Mouse (Mus musculus) heart, embryonic 14.5 days (tissue): ENCODE data around the gene Ube2cbp. TPM values are rescaled to one million over a fixed set of nuclear protein-coding genes. Genes with fewer than 3 reads are reported as not detected.

ENCODE experiments used
- ATAC-seq: fragments of 200-750 bp; cut with Nextera tagmentation; 2 replicates; pipeline ENCODE4 v1.8.0; 2017; ENCODE audit warnings: low read depth, moderate TSS enrichment; ENCODE audit not compliant: insufficient number of reproducible peaks, insufficient read depth, low FRiP score
- H3K27ac ChIP-seq, 2 experiments: fragments of 200-500 bp in 1 of 2; fragments of 300-500 bp in 1 of 2; sonication (generic) in 1 of 2; replicated peaks in 1 of 2; 2 replicates each; pipeline ENCODE4 v1.5.1; 2012 to 2014; ENCODE audit warnings: low read depth in 2 of 2, low read length in 2 of 2, control low read depth in 1 of 2, mild to moderate bottlenecking in 1 of 2, mixed read lengths in 1 of 2; ENCODE audit not compliant: control insufficient read depth in 1 of 2, insufficient read depth in 1 of 2
- H3K27me3 ChIP-seq: fragments of 300-500 bp; sonication (generic); 2 replicates; pipeline ENCODE4 v1.6.1; 2014; ENCODE audit warnings: mild to moderate bottlenecking, low read length, control low read depth; ENCODE audit not compliant: control insufficient read depth, insufficient read depth
- H3K36me3 ChIP-seq: fragments of 300-500 bp; sonication (generic); 2 replicates; pipeline ENCODE4 v1.6.1; 2014; ENCODE audit warnings: mild to moderate bottlenecking, control low read depth, low read length, mixed read lengths; ENCODE audit not compliant: control insufficient read depth, insufficient read depth
- H3K4me1 ChIP-seq, 2 experiments: fragments of 200-500 bp in 1 of 2; fragments of 300-500 bp in 1 of 2; sonication (generic) in 1 of 2; 2 replicates each; pipeline ENCODE4 v1.6.1; 2012 to 2014; ENCODE audit warnings: low read length in 2 of 2, control low read depth in 1 of 2, mixed read lengths in 1 of 2; ENCODE audit not compliant: control insufficient read depth in 2 of 2, insufficient read depth in 2 of 2
- H3K4me2 ChIP-seq: fragments of 300-500 bp; sonication (generic); 2 replicates; pipeline ENCODE4 v1.6.1; 2014; ENCODE audit warnings: mild to moderate bottlenecking, low read length
- H3K4me3 ChIP-seq, 2 experiments: fragments of 200-500 bp in 1 of 2; fragments of 300-500 bp in 1 of 2; sonication (generic) in 1 of 2; 2 replicates each; pipeline ENCODE4 v1.5.1; 2012 to 2014; ENCODE audit warnings: low read length in 2 of 2, mild to moderate bottlenecking in 2 of 2, control low read depth in 1 of 2, low read depth in 1 of 2, moderate library complexity in 1 of 2; ENCODE audit not compliant: control insufficient read depth in 1 of 2, insufficient read depth in 1 of 2
- H3K9ac ChIP-seq: fragments of 300-500 bp; sonication (generic); 2 replicates; pipeline ENCODE4 v1.6.1; 2014; ENCODE audit warnings: mild to moderate bottlenecking, low read length
- H3K9me3 ChIP-seq: fragments of 300-500 bp; sonication (generic); 2 replicates; pipeline ENCODE4 v1.6.1; 2016; ENCODE audit warnings: low read length, control low read depth; ENCODE audit not compliant: control insufficient read depth
- WGBS: fragments of 180-500 bp; shearing (Covaris S2); extraction: QIAGEN DNeasy Blood & Tissue Kit; methylation state at CpG from one replicate; pipeline ENCODE4 v1.1.7; 2014; 5-methylcytosine and 5-hydroxymethylcytosine counted together
- polyA plus RNA-seq: library from polyadenylated mRNA; unstranded; fragments of >200 nt; fragmentation: Nextera tagmentation; extraction: Ambion mirVana; gene quantifications from 2 replicates; pipeline ENCODE4 v1.2.1, GENCODE M21; 2014

Gene Ube2cbp
- polyA plus RNA-seq, 1 experiment from 2014 or later, result 4.6 TPM

DNA sequence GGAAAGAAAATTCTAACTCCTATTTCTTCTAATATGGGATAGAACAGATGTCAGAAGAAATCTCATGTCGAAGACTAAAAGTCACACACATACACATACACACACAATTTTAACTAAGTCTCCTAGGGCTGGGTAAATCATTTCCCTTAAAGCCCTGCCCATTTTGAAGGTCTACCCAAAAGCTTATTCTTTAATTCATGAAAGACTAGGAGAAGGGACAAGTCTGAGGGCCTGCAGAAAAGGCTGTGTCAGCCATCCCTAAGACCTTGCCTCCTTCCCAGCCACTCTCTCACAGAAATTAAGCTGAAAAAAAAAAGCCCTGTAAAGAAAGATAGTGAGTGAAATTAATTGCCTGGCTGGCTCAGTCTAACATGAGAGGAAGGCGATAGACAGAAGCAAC, 128.0 kb downstream of the Ube2cbp start:
- Histone ChIP-seq H3K27me3 (no peaks in the 10 kb centered on the region), H3K9ac (no peak overlapping the region), H3K4me2 (no peak overlapping the region), H3K27ac (no peak overlapping the region), H3K36me3 (no peaks in the 10 kb centered on the region), H3K9me3 (no peaks in the 10 kb centered on the region), H3K4me3 (no peak overlapping the region), H3K4me1 (no peaks in the 10 kb centered on the region)
- WGBS, result 87% methylated on average over 2 of the region's 2 CpGs
- no peak for ATAC-seq

DNA sequence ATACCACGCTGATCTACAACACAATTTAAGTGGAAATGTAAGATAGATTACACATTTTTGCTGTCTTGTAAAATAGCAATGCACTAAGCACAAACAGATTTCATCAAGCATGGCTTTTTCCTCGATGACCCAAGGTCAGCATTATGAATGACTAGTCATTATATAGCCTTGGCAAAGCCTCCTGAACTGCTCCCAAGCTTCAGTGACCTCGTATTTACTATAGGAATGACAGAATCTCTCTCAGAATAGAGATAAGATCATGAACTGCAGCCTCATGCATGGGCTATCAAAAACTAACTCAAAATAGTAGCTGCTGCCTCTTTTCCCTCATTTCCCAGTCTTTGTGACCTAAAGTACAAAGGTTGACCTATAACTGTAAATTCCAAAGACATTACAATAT, 128.4 kb downstream of the Ube2cbp start:
- no peak overlapping the region for H3K27ac ChIP-seq

DNA sequence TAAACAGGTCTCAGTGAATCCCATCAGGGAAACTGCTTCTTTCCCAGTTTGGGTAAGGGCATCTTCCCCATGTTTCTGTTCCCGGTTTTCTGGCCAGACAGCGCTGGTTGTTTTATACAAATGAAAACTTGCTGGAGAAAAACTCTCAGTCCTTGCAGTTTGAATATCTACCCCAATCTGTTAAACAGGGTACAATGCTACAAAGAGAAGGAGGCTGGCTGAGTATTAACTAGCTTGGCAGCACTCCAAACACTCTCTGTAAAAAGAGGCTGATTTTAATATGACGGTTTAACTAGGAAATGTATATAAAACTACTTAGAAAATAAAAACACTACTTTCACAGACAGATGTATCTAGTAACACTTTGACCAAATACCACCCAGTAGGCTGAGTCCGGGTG, 129.2 kb downstream of the Ube2cbp start:
- Histone ChIP-seq H3K4me2 (no peak overlapping the region), H3K4me3 (no peak overlapping the region), H3K4me1 (no peaks in the 10 kb centered on the region), H3K27me3 (no peaks in the 10 kb centered on the region), H3K27ac (no peak overlapping the region), H3K9me3 (no peaks in the 10 kb centered on the region), H3K9ac (no peak overlapping the region), H3K36me3 (no peaks in the 10 kb centered on the region)
- 70% methylated on average over 4 of the region's 4 CpGs for WGBS
- ATAC-seq, result no peak

More for the DNA sequence above, 128.4 kb downstream of the Ube2cbp start:
- Histone ChIP-seq H3K4me2 (no peak overlapping the region), H3K4me3 (no peak overlapping the region), H3K9me3 (no peaks in the 10 kb centered on the region), H3K4me1 (no peaks in the 10 kb centered on the region), H3K9ac (no peak overlapping the region), H3K27me3 (no peaks in the 10 kb centered on the region), H3K36me3 (no peaks in the 10 kb centered on the region)
- ATAC-seq, result no peak
- WGBS, result 68% methylated on average over 3 of the region's 3 CpGs

DNA sequence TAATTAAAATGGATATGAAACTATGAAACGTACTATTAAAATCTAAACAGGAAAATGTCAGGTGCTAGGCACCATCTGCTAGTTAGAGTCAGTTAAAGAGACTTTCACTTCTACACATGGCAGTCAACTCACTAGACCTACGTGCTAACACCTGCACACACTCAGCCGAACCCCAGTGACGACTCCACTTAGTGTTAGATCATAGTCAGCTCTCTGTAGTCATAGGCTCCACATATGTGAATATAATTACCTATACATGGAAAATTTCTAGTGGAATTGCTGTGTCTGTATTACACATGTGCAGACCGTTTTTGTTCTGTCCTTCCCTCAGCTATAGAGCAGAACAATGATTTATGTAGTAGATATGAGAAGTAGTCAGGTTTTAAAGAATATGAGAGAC, 130.4 kb downstream of the Ube2cbp start:
- no peaks in the 10 kb centered on the region for H3K4me1 ChIP-seq
- no peak for ATAC-seq
- WGBS, result 89% methylated on average over 5 of the region's 5 CpGs

DNA sequence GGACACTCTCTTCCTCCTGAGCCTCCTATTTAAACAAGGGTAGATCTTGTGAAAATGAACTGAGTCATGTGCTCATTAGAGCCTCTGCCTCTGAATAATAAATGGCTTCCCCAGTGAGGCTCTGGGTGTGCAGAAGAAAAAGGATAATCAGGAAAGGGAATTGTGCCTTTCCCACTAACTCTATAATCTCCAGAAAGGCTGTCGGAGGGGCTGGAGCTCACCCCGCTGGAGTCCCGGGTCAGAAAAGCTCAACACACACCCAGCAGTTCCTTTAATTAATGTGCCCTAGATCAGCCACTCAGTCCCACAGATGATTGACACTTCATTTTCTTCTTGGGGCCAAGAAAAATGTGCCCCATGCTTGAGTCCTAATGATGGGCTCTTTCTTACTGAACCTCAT, 134.2 kb downstream of the Ube2cbp start:
- no peaks in the 10 kb centered on the region for H3K9me3 ChIP-seq
- H3K36me3 ChIP-seq, result no peaks in the 10 kb centered on the region
- H3K27ac ChIP-seq, result no peak overlapping the region
- no peak overlapping the region for H3K4me3 ChIP-seq
- no peak overlapping the region for H3K9ac ChIP-seq
- no peaks in the 10 kb centered on the region for H3K27me3 ChIP-seq
- H3K4me2 ChIP-seq, result no peak overlapping the region
- ATAC-seq, result no peak
- peaks cover 7 to 13% of the 10 kb centered on the region in 2 experiments for H3K4me1 ChIP-seq
- whole genome bisulfite sequencing, result 95% methylated on average over 3 of the region's 3 CpGs

More for the DNA sequence above, 130.4 kb downstream of the Ube2cbp start:
- Histone ChIP-seq H3K9me3 (no peaks in the 10 kb centered on the region), H3K9ac (no peak overlapping the region), H3K36me3 (no peaks in the 10 kb centered on the region), H3K4me3 (no peak overlapping the region), H3K4me2 (no peak overlapping the region), H3K27me3 (no peaks in the 10 kb centered on the region), H3K27ac (no peak overlapping the region)

DNA sequence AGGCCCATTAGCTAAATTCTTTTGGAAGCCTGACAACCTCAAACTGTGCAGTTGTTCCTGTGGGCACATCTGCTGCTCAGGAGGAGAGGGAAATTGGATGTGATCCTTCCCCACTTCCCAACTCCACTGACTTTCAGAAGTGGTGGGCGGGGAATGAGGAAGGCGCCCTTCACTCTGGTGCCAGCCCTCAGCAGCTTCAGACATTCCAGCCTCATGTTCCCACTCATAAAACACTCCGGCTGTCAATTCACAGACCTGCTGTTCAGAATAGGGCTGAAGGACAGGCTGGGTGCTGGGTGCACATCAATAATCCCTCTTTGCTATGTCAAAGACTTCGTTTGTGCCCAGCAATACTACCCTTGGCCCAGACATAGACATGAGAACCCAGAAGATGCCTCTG, 136.5 kb downstream of the Ube2cbp start:
- H3K9ac ChIP-seq, result no peak overlapping the region
- H3K4me1 ChIP-seq, result peaks cover 7 to 14% of the 10 kb centered on the region in 2 experiments
- H3K27me3 ChIP-seq, result no peaks in the 10 kb centered on the region
- H3K4me3 ChIP-seq, result no peak overlapping the region
- H3K9me3 ChIP-seq, result no peaks in the 10 kb centered on the region
- H3K27ac ChIP-seq, result 0 out of 4 replicates have a peak overlapping the region, but pooled peaks of 1 of the 2 experiments have one; percentile 24
- ATAC-seq, result no peak
- 33% methylated on average over 4 of the region's 4 CpGs for WGBS
- H3K36me3 ChIP-seq, result no peaks in the 10 kb centered on the region
- no peak overlapping the region for H3K4me2 ChIP-seq

DNA sequence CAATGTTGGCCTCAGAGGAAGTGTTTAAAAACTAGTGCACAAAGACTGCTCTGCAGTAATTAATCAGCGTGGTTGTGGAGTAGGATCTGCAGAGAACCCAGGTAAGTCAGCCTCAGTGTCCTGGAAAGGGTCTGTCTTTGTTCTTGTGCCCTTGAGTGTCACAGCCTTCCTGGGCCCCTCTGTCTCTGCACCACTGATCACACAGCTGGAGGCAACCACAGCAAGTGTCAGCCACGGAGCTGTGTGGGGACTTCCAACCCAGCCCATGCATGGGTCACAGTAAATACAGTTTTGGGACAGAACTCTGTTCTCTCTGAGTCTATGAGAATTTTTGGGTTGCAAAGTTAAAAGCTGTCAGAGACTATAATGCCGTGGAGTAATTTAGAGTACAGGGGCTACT, 137.4 kb downstream of the Ube2cbp start:
- H3K36me3 ChIP-seq, result no peaks in the 10 kb centered on the region
- WGBS, result 67% methylated on average over 3 of the region's 3 CpGs
- no peak overlapping the region for H3K4me2 ChIP-seq
- ATAC-seq, result no peak
- H3K4me1 ChIP-seq, result peaks cover 7 to 17% of the 10 kb centered on the region in 2 experiments
- H3K27me3 ChIP-seq, result no peaks in the 10 kb centered on the region
- no peak overlapping the region for H3K4me3 ChIP-seq
- no peak overlapping the region for H3K9ac ChIP-seq
- no peaks in the 10 kb centered on the region for H3K9me3 ChIP-seq
- H3K27ac ChIP-seq, result no peak overlapping the region

DNA sequence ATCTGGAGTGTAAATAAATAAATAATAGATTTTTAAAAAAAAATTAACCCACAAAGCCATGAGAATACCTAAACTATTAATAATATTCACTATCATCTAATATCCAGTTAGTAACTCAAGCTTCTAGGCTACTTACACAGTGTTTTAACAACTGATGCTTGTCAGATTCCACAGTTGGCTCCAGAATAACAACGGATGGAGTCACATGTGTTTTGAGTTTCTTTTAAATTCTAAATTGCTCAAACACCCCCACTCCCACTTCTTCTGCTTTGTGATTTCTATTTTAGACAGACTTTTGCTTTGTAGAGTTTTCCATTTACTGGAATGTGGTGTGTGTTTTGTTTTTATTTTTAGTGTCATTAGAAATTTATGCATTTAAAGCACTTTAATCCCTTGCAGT, 140.0 kb downstream of the Ube2cbp start:
- 74% methylated on average over 1 of the region's 1 CpGs for WGBS
- H3K4me2 ChIP-seq, result no peak overlapping the region
- H3K9me3 ChIP-seq, result no peaks in the 10 kb centered on the region
- no peak overlapping the region for H3K4me3 ChIP-seq
- no peak overlapping the region for H3K27ac ChIP-seq
- H3K27me3 ChIP-seq, result no peaks in the 10 kb centered on the region
- ATAC-seq, result no peak
- no peaks in the 10 kb centered on the region for H3K36me3 ChIP-seq
- no peak overlapping the region for H3K9ac ChIP-seq
- peaks cover 7 to 17% of the 10 kb centered on the region in 2 experiments for H3K4me1 ChIP-seq
